Mouse (Mus musculus) adipose tissue, adult 10 weeks (tissue): Measurements from ENCODE around the gene Gm4894. TPM values are rescaled to one million over a fixed set of nuclear protein-coding genes. Genes with fewer than 3 reads are reported as not detected.

ENCODE experiments used
- polyA plus RNA-seq: library from polyadenylated mRNA; stranded (reverse); fragments of 350-450 nt; fragmentation: Illumina TruSeq; extraction: RNeasy Lipid Tissue Mini Kit (QIAGEN cat#74804); gene quantifications from one replicate; pipeline ENCODE4 v1.2.3, GENCODE M21; 2014; ENCODE audit warnings: low read depth, low replicate concordance

The Gm4894 gene
- not detected for polyA plus RNA-seq

DNA sequence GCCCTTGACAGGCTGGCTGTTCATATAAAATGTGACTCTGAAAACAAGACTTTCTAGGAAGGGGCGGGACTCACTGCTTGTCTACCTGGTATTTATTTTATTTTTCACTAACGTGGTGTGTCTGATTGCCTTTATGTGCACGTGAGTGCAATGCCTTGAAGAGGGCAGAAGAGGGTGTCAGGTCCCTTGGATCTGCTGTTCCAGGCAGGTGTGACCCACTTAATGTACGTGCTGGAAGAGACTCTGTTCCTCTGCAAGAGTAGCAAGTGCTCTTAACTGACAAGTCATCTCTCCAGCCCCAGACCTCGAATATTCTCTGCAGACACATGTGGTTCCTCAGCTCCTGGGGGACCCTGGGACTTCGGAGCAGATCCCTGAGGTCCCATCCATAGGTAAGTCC lies at the start of gene Gm4894:
Gm4894 (plus strand) TSS at position 301 of the 400 bp plus-strand sequence.

Other genes with a start within 250 kb of the Gm4894 start
- gene Zw10, start 194.9 kb upstream of the Gm4894 start, polyA plus RNA-seq: 14.4 TPM
- gene Tmprss5, start 169.3 kb upstream of the Gm4894 start, polyA plus RNA-seq: 0.30 TPM
- gene Drd2, start 90.1 kb downstream of the Gm4894 start, polyA plus RNA-seq: not detected
- 0.25 TPM for gene Ankk1, start 176.5 kb downstream of the Gm4894 start, polyA plus RNA-seq
- gene Ttc12, start 235.7 kb downstream of the Gm4894 start, polyA plus RNA-seq: 5.5 TPM